Mouse (Mus musculus) heart, embryonic 15.5 days (tissue): Measurements from ENCODE around the gene Gpr157. TPM values are rescaled to one million over a fixed set of nuclear protein-coding genes. Genes with fewer than 3 reads are reported as not detected.

Source experiments
- ATAC-seq: fragments of 200-750 bp; cut with Nextera tagmentation; replicated peaks from 2 replicates; pipeline ENCODE4 v1.8.0; 2017; ENCODE audit warnings: low read depth, moderate TSS enrichment; ENCODE audit not compliant: insufficient number of reproducible peaks, insufficient read depth, low FRiP score
- H3K27ac ChIP-seq: fragments of 300-500 bp; sonication (generic); 2 replicates; pipeline ENCODE4 v1.5.1; 2015; ENCODE audit warnings: mild to moderate bottlenecking, inconsistent platforms
- H3K27me3 ChIP-seq: fragments of 300-500 bp; sonication (generic); 2 replicates; pipeline ENCODE4 v1.6.1; 2015; ENCODE audit warnings: inconsistent platforms
- H3K36me3 ChIP-seq: fragments of 300-500 bp; sonication (generic); 2 replicates; pipeline ENCODE4 v1.6.1; 2015; ENCODE audit warnings: mild to moderate bottlenecking, inconsistent platforms
- H3K4me1 ChIP-seq: fragments of 300-500 bp; sonication (generic); replicated peaks from 2 replicates; pipeline ENCODE4 v1.6.1; 2015; ENCODE audit warnings: inconsistent platforms
- H3K4me2 ChIP-seq: fragments of 300-500 bp; sonication (generic); 2 replicates; pipeline ENCODE4 v1.6.1; 2015; ENCODE audit warnings: inconsistent platforms, mild to moderate bottlenecking, moderate library complexity
- H3K4me3 ChIP-seq: fragments of 300-500 bp; sonication (generic); 2 replicates; pipeline ENCODE4 v1.5.1; 2015; ENCODE audit warnings: mild to moderate bottlenecking, inconsistent platforms
- H3K9ac ChIP-seq: fragments of 300-500 bp; sonication (generic); 2 replicates; pipeline ENCODE4 v1.6.1; 2015; ENCODE audit warnings: mild to moderate bottlenecking, inconsistent platforms
- H3K9me3 ChIP-seq: fragments of 300-500 bp; sonication (generic); replicated peaks from 2 replicates; pipeline ENCODE4 v1.6.1; 2016; ENCODE audit warnings: inconsistent platforms
- WGBS: fragments of 180-500 bp; shearing (Covaris S2); methylation state at CpG from one replicate; pipeline ENCODE4 v1.1.7; 2015; ENCODE audit warnings: mixed read lengths; 5-methylcytosine and 5-hydroxymethylcytosine counted together
- polyA plus RNA-seq: library from polyadenylated mRNA; unstranded; fragments of >200 nt; fragmentation: Nextera tagmentation; extraction: Ambion mirVana; gene quantifications from 2 replicates; pipeline ENCODE4 v1.2.1, GENCODE M21; 2015

Gene Gpr157
- polyA plus RNA-seq, 1 experiment from 2014 or later, result 3.1 TPM

GRCm38 (mm10) chr4:150072416-150073101 is 14.6 kb upstream of the Gpr157 start:
- Histone ChIP-seq H3K4me1 (peaks cover 16% of the 10 kb centered on the region), H3K9me3 (no peaks in the 10 kb centered on the region), H3K4me2 (no peak overlapping the region), H3K27me3 (no peaks in the 10 kb centered on the region), H3K36me3 (no peaks in the 10 kb centered on the region), H3K9ac (no peak overlapping the region), H3K27ac (no peak overlapping the region), H3K4me3 (no peak overlapping the region)
- WGBS, result 52% methylated on average over 15 of the region's 15 CpGs
- no peak for ATAC-seq

- Histone ChIP-seq H3K36me3 (no peaks in the 10 kb centered on the region), H3K27ac (no peak overlapping the region), H3K27me3 (no peaks in the 10 kb centered on the region), H3K4me3 (no peak overlapping the region), H3K4me2 (no peak overlapping the region), H3K9ac (no peak overlapping the region), H3K4me1 (peaks cover 16% of the 10 kb centered on the region), H3K9me3 (no peaks in the 10 kb centered on the region)
- WGBS, result 23% methylated on average over 8 of the region's 8 CpGs
- ATAC-seq, result no peak
Measured at GRCm38 (mm10) chr4:150073102-150073473, 14.1 kb upstream of the Gpr157 start.

GRCm38 (mm10) chr4:150075350-150075749 is 11.8 kb upstream of the Gpr157 start:
- Histone ChIP-seq H3K4me1 (peaks cover 21% of the 10 kb centered on the region), H3K27me3 (no peaks in the 10 kb centered on the region), H3K27ac (no peak overlapping the region), H3K4me2 (no peak overlapping the region), H3K36me3 (no peaks in the 10 kb centered on the region), H3K9me3 (no peaks in the 10 kb centered on the region), H3K9ac (no peak overlapping the region), H3K4me3 (no peak overlapping the region)
- no peak for ATAC-seq
- WGBS, result 86% methylated on average over 7 of the region's 7 CpGs

GRCm38 (mm10) chr4:150076147-150076546 is 11.0 kb upstream of the Gpr157 start:
- Histone ChIP-seq H3K9me3 (no peaks in the 10 kb centered on the region), H3K9ac (no peak overlapping the region), H3K4me2 (no peak overlapping the region), H3K27ac (no peak overlapping the region), H3K27me3 (no peaks in the 10 kb centered on the region), H3K4me1 (peaks cover 18% of the 10 kb centered on the region), H3K36me3 (no peaks in the 10 kb centered on the region), H3K4me3 (no peak overlapping the region)
- 21% methylated on average over 18 of the region's 18 CpGs for WGBS
- ATAC-seq, result no peak

- Histone ChIP-seq H3K9ac (no peak overlapping the region), H3K4me1 (peaks cover 19% of the 10 kb centered on the region), H3K27me3 (no peaks in the 10 kb centered on the region), H3K36me3 (no peaks in the 10 kb centered on the region), H3K4me3 (no peak overlapping the region), H3K9me3 (no peaks in the 10 kb centered on the region), H3K27ac (no peak overlapping the region), H3K4me2 (no peak overlapping the region)
- 71% methylated on average over 2 of the region's 2 CpGs for WGBS
- no peak for ATAC-seq
Measured at GRCm38 (mm10) chr4:150078646-150079045, 8.5 kb upstream of the Gpr157 start.

- H3K4me2 ChIP-seq, result no peak overlapping the region
- H3K27me3 ChIP-seq, result no peaks in the 10 kb centered on the region
- 41% methylated on average over 7 of the region's 7 CpGs for WGBS
- no peaks in the 10 kb centered on the region for H3K36me3 ChIP-seq
- H3K4me1 ChIP-seq, result peaks cover 19% of the 10 kb centered on the region
- H3K4me3 ChIP-seq, result no peak overlapping the region
- peak overlapping the region; percentile 8 for H3K27ac ChIP-seq
- no peak overlapping the region for H3K9ac ChIP-seq
- H3K9me3 ChIP-seq, result no peaks in the 10 kb centered on the region
- ATAC-seq, result 0 out of 2 replicates have a peak, but pooled peaks have one; percentile 44
Measured at GRCm38 (mm10) chr4:150079244-150079643, 7.9 kb upstream of the Gpr157 start.

GRCm38 (mm10) chr4:150080330-150080967 is 6.7 kb upstream of the Gpr157 start:
- H3K9ac ChIP-seq, result no peak overlapping the region
- no peaks in the 10 kb centered on the region for H3K9me3 ChIP-seq
- H3K4me3 ChIP-seq, result no peak overlapping the region
- H3K36me3 ChIP-seq, result no peaks in the 10 kb centered on the region
- H3K27me3 ChIP-seq, result no peaks in the 10 kb centered on the region
- no peak overlapping the region for H3K4me2 ChIP-seq
- H3K4me1 ChIP-seq, result peaks cover 19% of the 10 kb centered on the region
- peak overlapping the region; percentile 8 for H3K27ac ChIP-seq
- ATAC-seq, result no peak
- WGBS, result 75% methylated on average over 11 of the region's 11 CpGs

- Histone ChIP-seq H3K27me3 (no peaks in the 10 kb centered on the region), H3K4me2 (no peak overlapping the region), H3K9ac (no peak overlapping the region), H3K27ac (no peak overlapping the region), H3K4me1 (peaks cover 37% of the 10 kb centered on the region), H3K9me3 (no peaks in the 10 kb centered on the region), H3K4me3 (no peak overlapping the region), H3K36me3 (no peaks in the 10 kb centered on the region)
- ATAC-seq, result no peak
- WGBS, result 77% methylated on average over 4 of the region's 4 CpGs
Measured at GRCm38 (mm10) chr4:150085366-150085765, 1.8 kb upstream of the Gpr157 start.

GRCm38 (mm10) chr4:150086841-150087160 is 364 bp upstream of the Gpr157 start:
- Histone ChIP-seq H3K27ac (peak overlapping the region; percentile 94), H3K36me3 (no peaks in the 10 kb centered on the region), H3K9me3 (no peaks in the 10 kb centered on the region), H3K4me3 (peak overlapping the region; percentile 79), H3K4me2 (peak overlapping the region; percentile 98), H3K4me1 (peaks cover 47% of the 10 kb centered on the region), H3K27me3 (no peaks in the 10 kb centered on the region), H3K9ac (0 out of 2 replicates have a peak overlapping the region, but pooled peaks have one; percentile 38)
- WGBS, result 7% methylated on average over 7 of the region's 7 CpGs
- ATAC-seq, result no peak

GRCm38 (mm10) chr4:150087890-150088530 is 845 bp downstream of the Gpr157 start:
- no peaks in the 10 kb centered on the region for H3K27me3 ChIP-seq
- no peaks in the 10 kb centered on the region for H3K9me3 ChIP-seq
- peak overlapping the region; percentile 88 for H3K9ac ChIP-seq
- H3K4me3 ChIP-seq, result peak overlapping the region; percentile 79
- no peaks in the 10 kb centered on the region for H3K36me3 ChIP-seq
- no peak for ATAC-seq
- H3K4me2 ChIP-seq, result peak overlapping the region; percentile 98
- peak overlapping the region; percentile 94 for H3K27ac ChIP-seq
- 17% methylated on average over 29 of the region's 29 CpGs for WGBS
- H3K4me1 ChIP-seq, result peaks cover 51% of the 10 kb centered on the region

GRCm38 (mm10) chr4:150089121-150089520 is 2.0 kb downstream of the Gpr157 start:
- peaks cover 57% of the 10 kb centered on the region for H3K4me1 ChIP-seq
- peak overlapping the region; percentile 79 for H3K4me3 ChIP-seq
- H3K4me2 ChIP-seq, result peak overlapping the region; percentile 98
- H3K27me3 ChIP-seq, result no peaks in the 10 kb centered on the region
- peak overlapping the region; percentile 94 for H3K27ac ChIP-seq
- no peak overlapping the region; the same call in 1 of the 2 replicates for H3K9ac ChIP-seq
- no peaks in the 10 kb centered on the region for H3K9me3 ChIP-seq
- ATAC-seq, result no peak
- WGBS, result 40% methylated on average over 10 of the region's 10 CpGs
- no peaks in the 10 kb centered on the region for H3K36me3 ChIP-seq
